Mouse (Mus musculus): ENCODE data around the gene Lamtor2.

Gene Lamtor2

DNA sequence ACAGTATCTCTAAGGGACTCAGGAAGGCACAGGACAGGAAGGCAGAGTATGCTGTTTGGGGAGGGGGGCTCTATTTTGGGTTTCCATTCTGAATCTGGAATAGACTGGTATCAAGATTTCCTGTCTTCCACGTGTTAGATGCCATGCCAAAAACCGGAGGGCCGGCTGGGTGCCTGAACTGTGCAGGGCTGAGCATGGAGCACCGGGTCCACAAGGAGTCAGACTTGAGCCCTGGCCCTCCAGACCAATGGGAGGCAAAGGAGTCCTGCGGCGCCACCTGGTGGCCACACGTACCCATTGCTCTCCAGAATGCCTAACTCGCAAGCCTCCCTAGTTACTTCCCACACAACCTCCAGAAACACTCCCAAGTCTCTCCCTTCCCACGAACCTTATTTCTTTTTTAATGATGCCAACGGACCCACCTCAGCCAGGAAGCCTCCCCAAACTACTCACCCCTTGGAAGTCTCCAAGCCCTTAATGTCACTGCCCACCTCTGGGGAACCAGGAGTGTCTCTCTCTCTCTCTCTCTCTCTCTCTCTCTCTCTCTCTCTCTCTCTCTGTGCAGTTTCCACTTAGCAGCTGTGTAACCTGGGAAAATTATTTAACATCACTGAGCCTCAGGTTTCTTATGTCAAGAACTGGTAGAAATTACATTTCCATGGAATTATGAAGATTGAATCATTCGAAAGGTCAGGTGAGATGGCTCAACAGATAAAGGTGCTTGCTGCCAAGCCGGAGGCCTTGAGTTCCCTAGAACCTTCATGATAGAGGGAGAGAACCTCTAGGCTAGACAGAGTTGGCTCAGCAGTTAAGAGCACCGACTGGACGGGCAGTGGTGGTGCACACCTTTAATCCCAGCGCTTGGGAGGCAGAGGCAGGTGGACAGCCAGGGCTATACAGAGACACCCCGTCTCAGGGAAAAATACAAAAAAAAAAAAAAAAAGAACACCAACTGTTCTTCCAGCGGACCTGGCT lies 26.4 kb downstream of the Lamtor2 start:
- peak; percentile 59; the same call in 1 of the 2 replicates for TF ChIP-seq GATA4 (IDR thresholded peaks at IDR 0.05; ENCODE audit: insufficient replicate concordance, low read length)

DNA sequence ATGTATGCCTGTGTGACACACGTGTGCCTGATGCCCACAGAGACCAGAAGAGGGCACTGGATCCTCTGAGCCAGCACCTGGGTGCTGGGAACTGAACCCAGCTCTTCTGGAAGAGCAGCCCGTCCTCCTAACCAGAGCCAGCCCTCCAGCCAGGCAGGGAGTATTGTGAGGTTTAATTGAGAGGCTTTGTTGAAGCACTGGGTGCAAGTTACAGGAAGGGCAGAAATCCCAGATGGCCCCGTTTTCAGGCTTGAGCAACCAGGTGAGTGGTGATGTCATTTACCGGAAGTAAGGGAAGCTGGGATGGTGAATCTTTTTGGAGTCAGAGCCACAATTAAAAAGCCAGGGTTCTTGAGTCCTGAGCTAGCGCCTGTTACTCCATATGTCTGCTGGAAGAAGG lies 27.9 kb downstream of the Lamtor2 start:
- no peak for TF ChIP-seq GATA4 (IDR thresholded peaks at IDR 0.05; ENCODE audit: insufficient replicate concordance, low read length)

DNA sequence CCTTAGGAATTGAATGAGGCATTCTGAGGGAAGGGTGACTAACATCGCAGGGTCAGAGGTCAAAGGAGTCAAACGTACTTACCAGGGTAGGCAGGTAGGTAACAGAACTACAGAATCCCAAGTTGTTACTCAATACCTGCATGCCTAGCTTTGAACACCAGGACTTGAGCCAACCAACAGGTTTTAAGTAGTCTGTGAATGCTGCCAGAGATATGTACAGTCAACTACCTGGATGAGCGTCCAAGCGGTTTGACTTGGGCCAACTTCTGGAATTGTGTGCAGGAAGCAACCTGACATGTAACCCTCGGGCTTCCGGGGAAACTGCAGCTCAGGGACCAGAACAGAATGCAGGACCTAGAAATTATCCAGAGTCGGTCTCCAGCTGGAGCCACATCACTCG lies 29.8 kb downstream of the Lamtor2 start:
- no peak for TF ChIP-seq GATA4 (IDR thresholded peaks at IDR 0.05; ENCODE audit: insufficient replicate concordance, low read length)

DNA sequence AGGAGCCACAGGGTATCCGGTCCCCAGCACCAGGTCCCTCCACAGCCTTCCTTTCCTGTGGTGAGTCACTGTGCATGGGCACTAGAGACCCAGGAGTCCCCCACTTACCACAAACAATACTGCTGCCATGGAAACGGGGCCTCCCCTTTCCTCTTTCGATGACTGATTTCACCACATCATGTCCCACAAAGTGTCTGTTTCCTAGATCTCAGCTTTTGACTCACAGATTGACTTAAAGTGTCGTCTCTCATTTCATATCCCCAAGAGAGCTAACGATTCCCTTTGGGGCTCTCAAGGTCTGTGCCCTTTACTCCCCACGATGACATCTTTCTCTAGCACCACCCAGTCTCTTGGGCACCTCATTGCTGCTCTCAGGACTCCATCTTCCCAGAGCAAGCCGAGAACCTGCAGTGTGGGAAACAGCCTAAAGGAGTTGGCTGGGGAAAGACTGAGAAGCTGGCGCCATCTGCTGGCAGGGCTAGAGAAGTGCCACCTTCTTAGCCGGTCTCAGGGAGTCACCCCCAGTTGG lies 31.0 kb downstream of the Lamtor2 start:
- no peak for TF ChIP-seq GATA4 (IDR thresholded peaks at IDR 0.05; ENCODE audit: insufficient replicate concordance, low read length)

DNA sequence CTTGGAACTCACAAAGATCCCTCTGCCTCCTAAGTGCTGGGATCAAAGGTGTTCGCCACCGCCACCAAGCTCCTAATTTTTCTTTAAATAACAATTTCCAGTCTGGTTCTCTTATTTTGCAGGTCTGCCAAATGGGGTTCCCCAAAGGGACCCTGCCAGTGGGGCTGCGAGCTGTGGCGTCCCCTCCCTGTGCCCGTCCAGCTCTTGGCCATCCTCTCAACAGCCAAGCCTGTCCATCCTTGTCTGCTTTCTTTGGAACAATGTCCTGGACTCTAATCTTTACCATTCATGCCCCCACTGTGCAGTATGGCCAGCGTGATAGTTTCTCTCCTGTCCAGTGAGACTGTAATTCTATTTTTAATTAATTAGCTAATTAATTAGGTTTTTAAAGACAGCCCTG lies 31.7 kb downstream of the Lamtor2 start:
- TF ChIP-seq GATA4 (IDR thresholded peaks at IDR 0.05; ENCODE audit: insufficient replicate concordance, low read length) = no peak

DNA sequence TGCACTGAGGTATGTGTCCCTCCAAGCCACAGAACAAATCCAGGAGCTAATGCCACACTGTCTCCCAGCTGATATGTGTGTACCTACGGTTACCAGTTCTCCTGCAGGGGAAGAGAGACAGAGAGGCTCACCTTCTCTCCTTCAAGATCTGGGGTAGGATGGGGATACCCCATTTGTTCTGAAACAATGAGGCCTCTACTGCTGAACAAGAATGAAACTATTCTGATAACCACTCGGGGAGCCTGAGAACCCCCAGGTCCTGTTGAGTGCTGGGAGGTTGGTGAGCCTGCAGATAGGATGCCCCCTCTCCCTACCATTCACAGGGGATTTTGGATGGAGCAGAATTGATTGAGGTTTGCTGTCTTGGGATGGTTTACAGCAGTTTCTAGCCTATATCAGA lies 32.8 kb downstream of the Lamtor2 start:
- TF ChIP-seq GATA4 (IDR thresholded peaks at IDR 0.05; ENCODE audit: insufficient replicate concordance, low read length) = no peak

DNA sequence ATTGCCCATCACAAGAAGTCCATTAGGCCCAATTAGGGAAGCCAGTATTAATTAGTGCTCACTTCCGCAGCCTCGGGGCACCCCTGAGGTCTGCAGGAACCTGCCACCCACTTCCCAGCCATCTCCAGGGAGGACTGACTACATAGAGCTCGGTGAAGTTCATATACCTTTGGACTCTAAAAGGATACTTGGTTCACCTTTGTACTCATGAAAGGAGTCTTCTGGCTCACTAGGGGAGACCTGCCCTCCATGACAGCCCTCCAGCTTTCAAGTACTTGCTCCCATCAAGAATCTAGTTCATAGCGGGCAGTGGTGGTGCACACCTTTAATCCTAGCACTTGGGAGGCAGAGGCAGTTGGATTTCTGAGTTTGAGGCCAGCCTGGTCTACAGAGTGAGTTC lies 34.5 kb downstream of the Lamtor2 start:
- TF ChIP-seq GATA4 (IDR thresholded peaks at IDR 0.05; ENCODE audit: insufficient replicate concordance, low read length) = no peak

DNA sequence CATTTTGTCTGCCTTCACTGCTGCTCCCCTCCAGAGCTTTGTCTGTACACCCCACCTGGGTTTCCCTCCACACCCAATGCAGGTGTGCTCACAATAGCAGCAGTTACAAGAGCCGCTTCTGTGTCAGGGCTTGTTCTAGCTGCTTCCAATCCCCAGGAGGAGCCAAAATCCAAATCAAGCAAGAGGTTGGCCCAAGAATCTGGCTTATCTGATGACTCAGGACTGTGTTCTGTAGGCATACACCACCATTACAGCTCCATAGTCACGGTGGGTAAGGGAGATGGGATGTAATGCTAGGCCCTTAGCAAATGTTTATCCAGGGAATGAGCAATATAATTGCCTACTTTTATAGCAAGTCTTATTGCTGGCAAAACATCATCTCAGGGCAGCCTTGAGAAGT lies 36.5 kb downstream of the Lamtor2 start:
- TF ChIP-seq GATA4 (IDR thresholded peaks at IDR 0.05; ENCODE audit: insufficient replicate concordance, low read length) = no peak

DNA sequence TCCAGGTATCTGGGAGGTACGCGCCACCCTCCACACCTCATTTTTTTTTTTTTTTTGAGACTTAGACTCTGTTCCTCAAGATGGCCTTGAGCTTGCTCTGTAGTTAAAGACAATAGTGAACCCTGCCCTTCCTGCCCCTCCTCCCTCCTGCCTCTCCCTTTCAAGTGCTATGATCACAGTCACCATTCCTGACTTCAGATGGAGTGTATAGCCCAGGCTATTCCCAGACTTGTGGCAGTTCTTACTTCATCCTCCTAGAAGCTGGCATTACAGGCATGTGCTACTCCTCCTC lies 37.8 kb downstream of the Lamtor2 start:
- no peak for TF ChIP-seq GATA4 (IDR thresholded peaks at IDR 0.05; ENCODE audit: insufficient replicate concordance, low read length)

DNA sequence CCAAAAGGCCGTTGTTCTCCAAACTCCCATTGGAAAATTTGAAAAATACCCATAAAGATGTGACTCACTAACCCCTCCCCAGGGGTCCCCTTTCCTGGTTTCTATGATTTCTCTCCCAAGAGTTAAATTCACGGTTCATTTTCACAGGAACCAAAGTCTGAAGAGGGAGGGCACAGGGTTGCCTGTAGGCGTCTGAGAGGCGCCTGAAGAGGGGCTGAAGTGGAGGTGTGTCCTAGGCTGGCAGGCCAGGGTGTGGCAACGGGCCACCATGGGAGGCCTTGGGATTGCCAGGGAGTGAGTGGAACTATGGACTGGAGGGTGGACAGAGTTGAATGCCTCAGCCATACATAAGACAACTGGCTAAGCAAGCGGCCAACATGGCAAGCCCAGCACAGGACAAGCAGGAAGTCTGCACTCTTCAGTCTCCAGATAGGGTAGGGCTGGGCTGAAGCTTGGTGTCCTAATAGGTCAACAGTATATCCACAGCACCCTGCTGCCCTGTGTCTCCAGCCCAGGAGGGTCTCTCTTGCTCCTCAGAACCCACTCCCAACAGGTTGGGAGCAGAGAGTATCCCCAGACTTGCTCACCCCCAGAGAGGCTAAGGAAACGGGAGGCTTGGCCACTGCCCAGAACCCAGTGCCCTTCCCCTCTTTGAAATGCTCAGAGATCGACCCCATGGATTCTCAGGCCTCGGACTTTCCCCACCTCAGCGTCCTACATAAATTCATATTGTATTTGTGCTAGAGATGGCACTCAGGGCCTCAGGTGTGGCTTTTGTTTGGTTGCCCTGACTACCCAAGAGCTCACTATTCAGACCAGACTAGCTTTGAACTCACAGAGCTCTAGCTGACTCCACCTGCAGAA lies 38.4 kb downstream of the Lamtor2 start:
- TF ChIP-seq GATA4 (IDR thresholded peaks at IDR 0.05; ENCODE audit: insufficient replicate concordance, low read length) = no peak

DNA sequence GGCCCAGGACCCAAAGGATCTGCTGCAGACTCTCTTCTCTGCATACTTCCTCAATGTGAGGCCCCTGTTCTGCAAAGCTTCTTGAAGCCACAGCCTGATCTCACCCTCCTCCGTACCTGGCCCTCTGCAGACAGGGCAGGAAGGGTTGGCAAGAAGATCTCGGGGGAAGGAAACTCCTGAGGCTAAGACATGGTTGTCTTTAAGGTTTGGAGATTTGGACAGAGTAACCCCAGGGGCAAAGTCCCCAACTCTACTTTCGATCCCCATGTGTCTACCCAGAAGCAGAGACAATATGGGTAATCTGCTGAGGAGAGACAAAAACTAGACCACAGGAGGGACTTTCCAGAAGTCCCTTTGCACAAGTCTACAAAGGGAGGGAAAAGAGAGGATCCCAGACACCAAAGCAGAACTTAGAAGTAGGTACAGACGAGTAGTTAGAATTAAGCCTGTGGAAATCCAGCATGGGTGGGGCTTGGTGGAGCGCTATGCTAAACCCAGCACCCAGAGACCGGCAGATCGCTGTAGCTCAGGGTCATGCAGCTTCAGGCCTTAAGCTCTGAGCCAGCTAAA lies 39.2 kb downstream of the Lamtor2 start:
- no peak for TF ChIP-seq GATA4 (IDR thresholded peaks at IDR 0.05; ENCODE audit: insufficient replicate concordance, low read length)

DNA sequence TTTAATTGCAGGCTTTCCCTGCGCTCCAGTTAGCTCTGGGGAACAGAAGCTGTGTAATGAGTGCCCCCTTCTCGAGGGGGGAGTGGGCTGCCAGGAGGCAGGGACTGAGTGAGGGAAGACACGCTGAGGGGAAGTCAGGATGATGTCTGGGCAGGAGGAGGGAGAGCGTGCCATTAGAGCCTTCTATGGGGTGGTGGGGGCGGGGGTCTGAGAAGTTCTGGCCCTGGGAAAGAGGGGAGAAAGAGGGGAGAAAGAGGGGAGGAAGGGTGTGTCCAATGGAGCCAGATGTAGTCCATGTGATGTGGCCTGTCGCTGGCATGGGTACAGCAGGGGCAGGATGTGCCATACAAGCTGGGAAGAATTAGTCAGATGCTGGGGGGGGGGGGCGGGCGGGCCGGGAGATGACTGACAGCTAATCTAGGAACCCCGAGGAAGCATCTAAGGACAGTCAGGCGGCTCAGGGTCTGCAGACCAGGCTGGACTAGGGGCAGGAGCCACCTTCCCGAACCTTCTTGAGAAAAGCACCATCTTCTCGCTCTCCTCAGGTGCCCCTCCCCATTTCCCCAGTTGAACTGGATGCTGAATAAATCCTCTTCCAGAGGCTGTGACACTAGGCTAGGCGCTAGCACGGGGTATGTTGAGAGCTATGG lies 39.9 kb downstream of the Lamtor2 start:
- TF ChIP-seq GATA4 (IDR thresholded peaks at IDR 0.05; ENCODE audit: insufficient replicate concordance, low read length) = no peak

DNA sequence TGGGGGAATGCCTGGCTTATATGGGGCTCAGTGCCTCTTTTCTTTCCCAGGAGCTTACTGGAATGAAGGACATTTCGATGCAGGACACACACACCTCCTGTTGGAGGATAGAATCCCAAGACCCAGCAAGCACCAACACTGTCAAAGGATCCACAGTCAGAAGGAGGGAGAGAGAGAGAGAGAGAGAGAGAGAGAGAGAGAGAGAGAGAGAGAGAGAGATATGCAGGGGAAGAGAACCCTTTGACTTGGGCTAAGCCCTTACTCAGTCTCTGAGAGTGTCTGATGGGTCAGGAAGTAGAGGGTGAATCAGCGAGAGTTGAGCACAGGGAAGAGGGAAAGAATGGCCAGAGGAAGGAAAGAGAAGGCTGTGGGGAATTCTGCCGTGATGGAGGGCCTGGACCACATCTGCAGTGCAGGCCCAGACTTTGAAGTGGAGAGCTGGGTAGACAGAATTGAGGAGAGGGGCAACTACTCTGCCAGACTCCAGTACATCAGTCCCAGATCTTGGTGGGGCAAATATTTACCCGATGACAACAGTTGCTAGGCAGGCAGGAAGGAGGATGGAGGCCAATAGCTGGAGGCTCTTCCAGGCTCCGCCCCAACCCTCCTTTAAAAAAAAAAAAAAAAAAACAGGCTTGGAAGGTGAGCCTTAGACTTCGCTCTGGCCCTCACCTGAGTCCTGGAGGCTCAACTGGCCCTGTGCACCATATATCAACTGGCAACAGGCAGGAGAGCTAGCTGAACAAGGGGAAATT lies 40.6 kb downstream of the Lamtor2 start:
- TF ChIP-seq GATA4 (IDR thresholded peaks at IDR 0.05; ENCODE audit: insufficient replicate concordance, low read length) = no peak

DNA sequence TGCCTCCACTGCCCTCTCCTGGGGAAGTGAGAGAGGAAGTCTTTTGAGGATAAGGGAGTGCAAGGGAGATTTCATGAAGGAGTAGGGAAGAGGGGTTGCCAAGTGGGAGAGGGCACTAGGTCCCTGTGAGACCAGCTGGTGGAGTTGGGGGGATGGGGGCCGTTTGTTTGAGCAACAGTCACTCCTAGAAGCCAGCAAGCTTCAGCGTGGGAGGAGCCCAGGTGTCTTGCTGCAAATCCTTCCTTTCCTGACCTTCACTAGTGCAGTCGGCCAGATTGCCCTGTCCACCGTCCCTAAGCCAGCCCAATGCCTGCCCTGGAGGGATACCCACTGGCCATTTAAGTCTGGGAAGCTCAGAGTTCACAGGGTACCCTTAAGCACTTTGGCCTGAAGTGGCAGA lies 41.3 kb downstream of the Lamtor2 start:
- no peak for TF ChIP-seq GATA4 (IDR thresholded peaks at IDR 0.05; ENCODE audit: insufficient replicate concordance, low read length)

All from liver, adult (tissue).